Mouse (Mus musculus): ENCODE measurements around the gene Rbpjl. TPM values are rescaled to one million over a fixed set of nuclear protein-coding genes. Genes with fewer than 3 reads are reported as not detected.

Gene Rbpjl
- polyA plus RNA-seq, 1 experiment = not detected

GRCm38 (mm10) chr2:164445399-164446085 lies 42.6 kb downstream of the Rbpjl start:
- Histone ChIP-seq H3K4me3 (ENCODE audit: insufficient read depth, low read depth, low read length) (no peak overlapping the region), H3K4me1 (ENCODE audit: control insufficient read depth, insufficient read depth, low read length) (peaks cover 11% of the 10 kb centered on the region), H3K27ac (ENCODE audit: insufficient read depth, low read depth, low read length) (no peak overlapping the region)
- TF ChIP-seq CTCF (IDR thresholded peaks at IDR 0.05; ENCODE audit: insufficient read depth, low read depth, low read length) (no peak), POLR2A (IDR thresholded peaks at IDR 0.05; ENCODE audit: insufficient read depth, low read depth, low read length) (no peak)
- 85% methylated on average over 3 of the region's 3 CpGs for WGBS

GRCm38 (mm10) chr2:164446086-164446469 lies 43.1 kb downstream of the Rbpjl start:
- H3K4me3 ChIP-seq (ENCODE audit: insufficient read depth, low read depth, low read length) = no peak overlapping the region
- 87% methylated on average over 3 of the region's 3 CpGs for WGBS
- H3K4me1 ChIP-seq (ENCODE audit: control insufficient read depth, insufficient read depth, low read length) = peaks cover 11% of the 10 kb centered on the region
- TF ChIP-seq POLR2A (IDR thresholded peaks at IDR 0.05; ENCODE audit: insufficient read depth, low read depth, low read length) = no peak
- no peak for TF ChIP-seq CTCF (IDR thresholded peaks at IDR 0.05; ENCODE audit: insufficient read depth, low read depth, low read length)
- H3K27ac ChIP-seq (ENCODE audit: insufficient read depth, low read depth, low read length) = no peak overlapping the region

- H3K4me1 ChIP-seq (ENCODE audit: control insufficient read depth, insufficient read depth, low read length) = 0 out of 2 replicates have a peak, but pooled peaks cover 4% of the 10 kb centered on the region
- no peak overlapping the region for H3K4me3 ChIP-seq (ENCODE audit: insufficient read depth, low read depth, low read length)
- TF ChIP-seq CTCF (IDR thresholded peaks at IDR 0.05; ENCODE audit: insufficient read depth, low read depth, low read length) = no peak
- no peak for TF ChIP-seq POLR2A (IDR thresholded peaks at IDR 0.05; ENCODE audit: insufficient read depth, low read depth, low read length)
- WGBS = 85% methylated on average over 1 of the region's 1 CpGs
- no peak overlapping the region for H3K27ac ChIP-seq (ENCODE audit: insufficient read depth, low read depth, low read length)
Measured at GRCm38 (mm10) chr2:164448140-164448539, 45.2 kb downstream of the Rbpjl start.

- TF ChIP-seq CTCF (IDR thresholded peaks at IDR 0.05; ENCODE audit: insufficient read depth, low read depth, low read length) = no peak
- no peak for TF ChIP-seq POLR2A (IDR thresholded peaks at IDR 0.05; ENCODE audit: insufficient read depth, low read depth, low read length)
- Histone ChIP-seq H3K4me1 (ENCODE audit: control insufficient read depth, insufficient read depth, low read length) (no peaks in the 10 kb centered on the region), H3K4me3 (ENCODE audit: insufficient read depth, low read depth, low read length) (no peak overlapping the region), H3K27ac (ENCODE audit: insufficient read depth, low read depth, low read length) (no peak overlapping the region)
- 65% methylated on average over 5 of the region's 5 CpGs for WGBS
Measured at GRCm38 (mm10) chr2:164448921-164449320, 46.0 kb downstream of the Rbpjl start.

GRCm38 (mm10) chr2:164449341-164450042 lies 46.6 kb downstream of the Rbpjl start:
- no peak overlapping the region for H3K27ac ChIP-seq (ENCODE audit: insufficient read depth, low read depth, low read length)
- TF ChIP-seq CTCF (IDR thresholded peaks at IDR 0.05; ENCODE audit: insufficient read depth, low read depth, low read length) (no peak), POLR2A (IDR thresholded peaks at IDR 0.05; ENCODE audit: insufficient read depth, low read depth, low read length) (no peak)
- no peaks in the 10 kb centered on the region for H3K4me1 ChIP-seq (ENCODE audit: control insufficient read depth, insufficient read depth, low read length)
- WGBS = 90% methylated on average over 14 of the region's 14 CpGs
- H3K4me3 ChIP-seq (ENCODE audit: insufficient read depth, low read depth, low read length) = no peak overlapping the region

GRCm38 (mm10) chr2:164452000-164452676 lies 49.2 kb downstream of the Rbpjl start:
- no peak overlapping the region for H3K4me3 ChIP-seq (ENCODE audit: insufficient read depth, low read depth, low read length)
- H3K4me1 ChIP-seq (ENCODE audit: control insufficient read depth, insufficient read depth, low read length) = peaks cover 3% of the 10 kb centered on the region
- WGBS = 45% methylated on average over 13 of the region's 13 CpGs
- TF ChIP-seq POLR2A (IDR thresholded peaks at IDR 0.05; ENCODE audit: insufficient read depth, low read depth, low read length) (no peak), CTCF (IDR thresholded peaks at IDR 0.05; ENCODE audit: insufficient read depth, low read depth, low read length) (no peak)
- no peak overlapping the region for H3K27ac ChIP-seq (ENCODE audit: insufficient read depth, low read depth, low read length)

- Histone ChIP-seq H3K4me3 (ENCODE audit: insufficient read depth, low read depth, low read length) (no peak overlapping the region), H3K27ac (ENCODE audit: insufficient read depth, low read depth, low read length) (no peak overlapping the region), H3K4me1 (ENCODE audit: control insufficient read depth, insufficient read depth, low read length) (peaks cover 9% of the 10 kb centered on the region)
- WGBS = 89% methylated on average over 14 of the region's 14 CpGs
- TF ChIP-seq POLR2A (IDR thresholded peaks at IDR 0.05; ENCODE audit: insufficient read depth, low read depth, low read length) (no peak), CTCF (IDR thresholded peaks at IDR 0.05; ENCODE audit: insufficient read depth, low read depth, low read length) (no peak)
Measured at GRCm38 (mm10) chr2:164453047-164453757, 50.3 kb downstream of the Rbpjl start.

- Histone ChIP-seq H3K27ac (ENCODE audit: insufficient read depth, low read depth, low read length) (no peak overlapping the region), H3K4me1 (ENCODE audit: control insufficient read depth, insufficient read depth, low read length) (peaks cover 9% of the 10 kb centered on the region), H3K4me3 (ENCODE audit: insufficient read depth, low read depth, low read length) (no peak overlapping the region)
- no peak for TF ChIP-seq CTCF (IDR thresholded peaks at IDR 0.05; ENCODE audit: insufficient read depth, low read depth, low read length)
- no peak for TF ChIP-seq POLR2A (IDR thresholded peaks at IDR 0.05; ENCODE audit: insufficient read depth, low read depth, low read length)
- WGBS = 71% methylated on average over 7 of the region's 7 CpGs
Measured at GRCm38 (mm10) chr2:164453887-164454500, 51.1 kb downstream of the Rbpjl start.

Measured in olfactory bulb, adult 2 months (tissue).